Mouse (Mus musculus): ENCODE results near the gene Zmiz2.
"Not testable (repeated sequence)": the region's sequence is repeated elsewhere in the genome, so short reads cannot be mapped to it uniquely, and the experiment has no call there.

Zmiz2 gene

GRCm38 (mm10) chr11:6398141-6398540, 9.3 kb downstream of the Zmiz2 start:
- DNase-seq (ENCODE audit: low spot score in 2 of 2), result no peak

- DNase-seq (ENCODE audit: low spot score in 2 of 2), result peak in 1 of 2 experiments; percentile 57
These were observed 13.9 kb downstream of the Zmiz2 start for GRCm38 (mm10) chr11:6402515-6403510.

- DNase-seq (ENCODE audit: low spot score in 2 of 2), result no peak
These were observed 15.0 kb downstream of the Zmiz2 start for GRCm38 (mm10) chr11:6403830-6404405.

GRCm38 (mm10) chr11:6404699-6405566, 16.1 kb downstream of the Zmiz2 start:
- peak in 1 of 2 experiments; percentile 62 for DNase-seq (ENCODE audit: low spot score in 2 of 2)

GRCm38 (mm10) chr11:6405591-6406081, 16.8 kb downstream of the Zmiz2 start:
- DNase-seq (ENCODE audit: low spot score in 2 of 2), result no peak

- DNase-seq (ENCODE audit: low spot score in 2 of 2), result peak in 1 of 2 experiments; percentile 28
These were observed 17.6 kb downstream of the Zmiz2 start for GRCm38 (mm10) chr11:6406251-6407161.

GRCm38 (mm10) chr11:6407162-6407621, 18.3 kb downstream of the Zmiz2 start:
- DNase-seq (ENCODE audit: low spot score in 2 of 2), result no peak

GRCm38 (mm10) chr11:6410050-6410602, 21.3 kb downstream of the Zmiz2 start:
- DNase-seq (ENCODE audit: low spot score in 2 of 2), result no peak

- DNase-seq (ENCODE audit: low spot score in 2 of 2), result not testable (repeated sequence)
These were observed 21.9 kb downstream of the Zmiz2 start for GRCm38 (mm10) chr11:6410755-6411154.

- DNase-seq (ENCODE audit: low spot score in 2 of 2), result peak; percentile 56 to 85
These were observed 22.8 kb downstream of the Zmiz2 start for GRCm38 (mm10) chr11:6411684-6412083.

GRCm38 (mm10) chr11:6413264-6413663, 24.4 kb downstream of the Zmiz2 start:
- DNase-seq (ENCODE audit: low spot score in 2 of 2), result no peak

- DNase-seq (ENCODE audit: low spot score in 2 of 2), result no peak
These were observed 26.1 kb downstream of the Zmiz2 start, which contains the start of gene Ppia for GRCm38 (mm10) chr11:6414751-6415550. Gene Ppia, plus strand, starts transcription at chr11:6415443.

GRCm38 (mm10) chr11:6415551-6416404, 26.9 kb downstream of the Zmiz2 start:
- peak; percentile 99 to 100 for DNase-seq (ENCODE audit: low spot score in 2 of 2)

- DNase-seq (ENCODE audit: low spot score in 2 of 2), result peak; percentile 77 to 84
These were observed 27.6 kb downstream of the Zmiz2 start for GRCm38 (mm10) chr11:6416405-6417034.

GRCm38 (mm10) chr11:6417069-6417468, 28.2 kb downstream of the Zmiz2 start:
- no peak for DNase-seq (ENCODE audit: low spot score in 2 of 2)

- no peak for DNase-seq (ENCODE audit: low spot score in 2 of 2)
These were observed 28.6 kb downstream of the Zmiz2 start for GRCm38 (mm10) chr11:6417490-6417889.

- no peak for DNase-seq (ENCODE audit: low spot score in 2 of 2)
These were observed 29.9 kb downstream of the Zmiz2 start for GRCm38 (mm10) chr11:6418751-6419150.

- DNase-seq (ENCODE audit: low spot score in 2 of 2), result not testable (repeated sequence)
These were observed 30.3 kb downstream of the Zmiz2 start for GRCm38 (mm10) chr11:6419156-6419555.

Data from cerebellum, postnatal 4 days (tissue).